In genomic region chr7:58742648-58743047, GRCm38 (mm10) we compare ENCODE assay signal across 25 mouse cellular contexts.
DNase-seq lines count a peak whose midpoint lies in the region; ATAC-seq and TF ChIP-seq lines count a peak whose summit lies in the region.
"Had no signal": no experiment of that assay in that cellular context is flagged by ENCODE, and none has a peak within 500 bp of the region (broad histone marks: within the 10 kb centered on the region; RNA-seq: fewer than 3 reads in every experiment).

No protein-coding gene starts in this region.

- no peaks in the 10 kb centered on the region for H3K27me3 ChIP-seq in thymus, adult 2 months (ENCODE audit: control insufficient read depth, insufficient read depth, low read length)
- no peaks in the 10 kb centered on the region for H3K27me3 ChIP-seq in Patski
- H3K27me3 ChIP-seq in splenic B cell, adult 2 months (ENCODE audit: control insufficient read depth, insufficient read depth, low read length, poor library complexity, severe bottlenecking), result no peaks in the 10 kb centered on the region
- no peaks in the 10 kb centered on the region for H3K27me3 ChIP-seq in hindbrain, embryonic 10.5 days (ENCODE audit: insufficient read depth, poor library complexity, severe bottlenecking)
- H3K27me3 ChIP-seq: heart, embryonic 12.5 days; hindbrain, embryonic 15.5 days; limb, embryonic 13.5 days; liver, embryonic 12.5 days; midbrain, embryonic 12.5 days; neural tube, embryonic 15.5 days had no signal

- ATAC-seq in Patski, result peak; percentile 46
- peak; percentile 59 for ATAC-seq in megakaryocyte, adult 5-6 weeks (ENCODE audit: poor library complexity, severe bottlenecking)
- ATAC-seq: forebrain, embryonic 14.5 days; liver, embryonic 12.5 days; liver, postnatal 0 days had no signal

- peak overlapping the region; percentile 84 for H3K27ac ChIP-seq in thymus, adult 2 months (ENCODE audit: control insufficient read depth, insufficient read depth, low read length)
- H3K27ac ChIP-seq in hindbrain, embryonic 10.5 days, result no peak overlapping the region
- H3K27ac ChIP-seq: heart, adult 2 months; hindbrain, embryonic 15.5 days; layer of hippocampus, adult 2 months; limb, embryonic 13.5 days; liver, embryonic 12.5 days; midbrain, embryonic 12.5 days; neural tube, embryonic 15.5 days had no signal

- H3K4me3 ChIP-seq in thymus, adult 2 months (ENCODE audit: control insufficient read depth, insufficient read depth, low read length), result no peak overlapping the region
- H3K4me3 ChIP-seq in hindbrain, embryonic 10.5 days, result no peak overlapping the region
- H3K4me3 ChIP-seq: heart, adult 2 months; heart, embryonic 12.5 days; hindbrain, embryonic 15.5 days; layer of hippocampus, adult 2 months; limb, embryonic 13.5 days; liver, embryonic 12.5 days; midbrain, embryonic 12.5 days; neural tube, embryonic 15.5 days had no signal

- no peak for DNase-seq in thymus, adult 2 months
- no peak for DNase-seq in thymus, adult 18-20 months
- no peak for DNase-seq in Patski (ENCODE audit: low read depth, low spot score)
- DNase-seq in splenic B cell, adult 2 months (ENCODE audit: low read depth, low spot score), result peak; percentile 42
- no peak for DNase-seq in right cerebral cortex, postnatal 10 days (ENCODE audit: low spot score in 2 of 2)
- no peak for DNase-seq in hindbrain, embryonic 10.5 days (ENCODE audit: low spot score)
- DNase-seq: cerebellum, adult 2 months; cerebellum, postnatal 14 days; gastrocnemius, postnatal 25 days; heart, adult 2 months; kidney, adult 11 months; kidney, postnatal 36 days; liver, postnatal 0 days; lung, postnatal 36 days; right cerebral cortex, adult 18-20 months; right cerebral cortex, postnatal 4 days had no signal

- POLR2A ChIA-PET in Patski (lab: Charles Lee), result no interaction called here

- TF ChIP-seq CTCF in thymus, adult 2 months (IDR thresholded peaks at IDR 0.05; ENCODE audit: borderline replicate concordance, control insufficient read depth, extremely low read depth, insufficient read depth, low read length, poor library complexity), result no peak
- no peak for TF ChIP-seq CTCF in Patski (IDR thresholded peaks at IDR 0.05)

- in situ Hi-C loops in Patski (cut with MboI; ENCODE audit: low pct_unique_long_range_greater_than_20kb), result loop anchor here (10.0 to 25.0 kb wide), 3 partner anchors 88 to 495 kb away; partner anchors contain the start of genes Atp10a and Ube3a

- CTCF ChIA-PET in Patski (lab: Charles Lee), result interaction anchor here (1.1 kb wide), 1 partner anchor 158 kb away, joined by 4 read pairs; no protein-coding TSS in a partner anchor

- peaks cover 25% of the 10 kb centered on the region for H3K4me1 ChIP-seq in thymus, adult 2 months (replicated peaks; ENCODE audit: control insufficient read depth, insufficient read depth, low read length)
- H3K4me1 ChIP-seq in hindbrain, embryonic 10.5 days (replicated peaks), result no peaks in the 10 kb centered on the region
- H3K4me1 ChIP-seq: hindbrain, embryonic 15.5 days; limb, embryonic 13.5 days; liver, embryonic 12.5 days; midbrain, embryonic 12.5 days; neural tube, embryonic 15.5 days had no signal

- no peaks in the 10 kb centered on the region; the same call in 1 of the 2 replicates for H3K36me3 ChIP-seq in thymus, adult 2 months (ENCODE audit: control insufficient read depth, insufficient read depth, low read length)
- H3K36me3 ChIP-seq in splenic B cell, adult 2 months (ENCODE audit: control insufficient read depth, insufficient read depth, low read length, poor library complexity, severe bottlenecking), result no peaks in the 10 kb centered on the region
- no peaks in the 10 kb centered on the region for H3K36me3 ChIP-seq in hindbrain, embryonic 10.5 days
- H3K36me3 ChIP-seq: heart, embryonic 12.5 days; hindbrain, embryonic 15.5 days; limb, embryonic 13.5 days; liver, embryonic 12.5 days; midbrain, embryonic 12.5 days; neural tube, embryonic 15.5 days had no signal

- TF ChIP-seq POLR2A in thymus, adult 2 months (IDR thresholded peaks at IDR 0.05; ENCODE audit: control insufficient read depth, extremely low read depth, insufficient read depth, low read length, poor library complexity), result no peak

- no peaks in the 10 kb centered on the region for H3K9me3 ChIP-seq in hindbrain, embryonic 10.5 days
- H3K9me3 ChIP-seq: heart, embryonic 12.5 days; hindbrain, embryonic 15.5 days; limb, embryonic 13.5 days; liver, embryonic 12.5 days; midbrain, embryonic 12.5 days; neural tube, embryonic 15.5 days had no signal

- WGBS in thymus, adult 2 months, result 65% methylated on average over 1 of the region's 1 CpGs
- WGBS in hindbrain, embryonic 10.5 days, result 88% methylated on average over 1 of the region's 1 CpGs
